Mouse (Mus musculus): ENCODE data around the gene Top2b.

Top2b gene

GRCm38 (mm10) chr14:16427569-16427968, 62.6 kb downstream of the Top2b start:
- DNase-seq, result no peak

- no peak for DNase-seq
These were observed 67.0 kb downstream of the Top2b start for GRCm38 (mm10) chr14:16431941-16432499.

GRCm38 (mm10) chr14:16432550-16432949, 67.6 kb downstream of the Top2b start:
- DNase-seq, result no peak

GRCm38 (mm10) chr14:16433206-16433605, 68.2 kb downstream of the Top2b start:
- DNase-seq, result no peak

GRCm38 (mm10) chr14:16434396-16435171, 69.6 kb downstream of the Top2b start:
- DNase-seq, result peak; percentile 48

- DNase-seq, result no peak
These were observed 72.4 kb downstream of the Top2b start for GRCm38 (mm10) chr14:16437386-16437785.

GRCm38 (mm10) chr14:16439385-16440126, 74.6 kb downstream of the Top2b start:
- no peak for DNase-seq

GRCm38 (mm10) chr14:16444859-16445258, 79.9 kb downstream of the Top2b start:
- no peak for DNase-seq

GRCm38 (mm10) chr14:16447587-16447986, 82.6 kb downstream of the Top2b start:
- DNase-seq, result no peak

GRCm38 (mm10) chr14:16448269-16448987, 83.4 kb downstream of the Top2b start:
- DNase-seq, result no peak

GRCm38 (mm10) chr14:16478606-16479323, 113.8 kb downstream of the Top2b start:
- no peak for DNase-seq

GRCm38 (mm10) chr14:16479521-16479920, 114.5 kb downstream of the Top2b start:
- no peak for DNase-seq

GRCm38 (mm10) chr14:16480621-16481020, 115.6 kb downstream of the Top2b start:
- DNase-seq, result no peak

GRCm38 (mm10) chr14:16483656-16484380, 118.8 kb downstream of the Top2b start:
- no peak for DNase-seq

Measured in thymus, postnatal 25 days (tissue).